Mouse (Mus musculus) CH12.LX (cell line): ENCODE data around the gene Sh2d4b. TPM values are rescaled to one million over a fixed set of nuclear protein-coding genes. Genes with fewer than 3 reads are reported as not detected.

Experiments used
- DNase-seq: peaks from one replicate; pipeline ENCODE4 v3.0.0-alpha.2; 2013; ENCODE audit errors: extremely low read depth
- H3K27ac ChIP-seq: 2 replicates; pipeline ENCODE4 v1.5.1; 2012; ENCODE audit warnings: low read depth, mild to moderate bottlenecking, control low read depth, moderate library complexity; ENCODE audit not compliant: insufficient read depth
- H3K27me3 ChIP-seq: replicated peaks from 2 replicates; pipeline ENCODE3; 2012; ENCODE audit warnings: inconsistent platforms
- H3K36me3 ChIP-seq, 2 experiments: replicated peaks in 1 of 2; 2 replicates each; pipeline versions ENCODE3 to v1.6.1; 2012; ENCODE audit warnings: inconsistent platforms in 1 of 2, low read length in 1 of 2, mild to moderate bottlenecking in 1 of 2, mixed read lengths in 1 of 2, moderate library complexity in 1 of 2; ENCODE audit not compliant: control insufficient read depth in 1 of 2, insufficient read depth in 1 of 2
- H3K4me1 ChIP-seq, 2 experiments: 2 replicates each; pipeline ENCODE4 v1.6.1; 2012; ENCODE audit warnings: inconsistent platforms in 1 of 2, moderate library complexity in 1 of 2; ENCODE audit not compliant: insufficient read depth in 2 of 2, control insufficient read depth in 1 of 2
- H3K4me2 ChIP-seq: 2 replicates; pipeline ENCODE4 v1.6.1; 2012; ENCODE audit warnings: low read depth, mild to moderate bottlenecking, control low read depth; ENCODE audit not compliant: poor library complexity, insufficient read depth, severe bottlenecking
- H3K4me3 ChIP-seq, 3 experiments: fragments of 150-350 bp in 1 of 3; sonication (generic) in 1 of 3; replicated peaks in 1 of 3; 2 replicates each; pipeline versions ENCODE3 to v1.5.1; 2011 to 2012; ENCODE audit warnings: low read depth in 2 of 3, low read length in 2 of 3, mild to moderate bottlenecking in 2 of 3, moderate library complexity in 2 of 3, control low read depth in 1 of 3, improper control_type of control experiment in 1 of 3, inconsistent platforms in 1 of 3, mixed read lengths in 1 of 3; ENCODE audit not compliant: poor library complexity in 1 of 3
- H3K79me2 ChIP-seq: replicated peaks from 2 replicates; pipeline ENCODE4 v1.6.1; 2012; ENCODE audit warnings: mild to moderate bottlenecking, moderate library complexity; ENCODE audit not compliant: control insufficient read depth, poor library complexity, insufficient read depth, severe bottlenecking; ENCODE audit errors: extremely low read depth
- H3K9ac ChIP-seq: 2 replicates; pipeline ENCODE4 v1.6.1; 2012; ENCODE audit warnings: low read depth, mild to moderate bottlenecking, control low read depth, moderate library complexity; ENCODE audit not compliant: insufficient read depth
- H3K9me3 ChIP-seq: replicated peaks from 2 replicates; pipeline ENCODE3; 2012; ENCODE audit warnings: low read length, inconsistent platforms, mixed read lengths
- BHLHE40 ChIP-seq: IDR thresholded peaks from 2 replicates; pipeline ENCODE4 v1.6.1; 2011; ENCODE audit warnings: mild to moderate bottlenecking, low read depth, low read length, improper control_type of control experiment
- CHD1 ChIP-seq: IDR thresholded peaks from 2 replicates; pipeline ENCODE4 v1.6.1; 2012; ENCODE audit warnings: low read depth, low read length, improper control_type of control experiment, inconsistent platforms
- CHD2 ChIP-seq: IDR thresholded peaks from 2 replicates; pipeline ENCODE4 v1.6.1; 2011; ENCODE audit warnings: low read length, improper control_type of control experiment
- CTCF ChIP-seq, 2 experiments: IDR thresholded peaks in 1 of 2; conservative IDR thresholded peaks in 1 of 2; 2 replicates each; pipeline ENCODE4 v1.5.1; 2011 to 2012; ENCODE audit warnings: low read depth in 2 of 2, low read length in 2 of 2, improper control_type of control experiment in 1 of 2, inconsistent platforms in 1 of 2, mild to moderate bottlenecking in 1 of 2, moderate library complexity in 1 of 2
- E2F4 ChIP-seq: IDR thresholded peaks from 2 replicates; pipeline ENCODE4 v1.6.1; 2011; ENCODE audit warnings: low read depth, low read length, improper control_type of control experiment; ENCODE audit not compliant: insufficient replicate concordance
- ELF1 ChIP-seq: IDR thresholded peaks from 2 replicates; pipeline ENCODE4 v1.6.1; 2014; ENCODE audit warnings: low read depth, mild to moderate bottlenecking, inconsistent platforms, low read length, improper control_type of control experiment
- ETS1 ChIP-seq: conservative IDR thresholded peaks from 2 replicates; pipeline ENCODE4 v1.6.1; 2012; ENCODE audit warnings: low read depth, mild to moderate bottlenecking, inconsistent platforms, low read length, improper control_type of control experiment, moderate library complexity
- GABPA ChIP-seq: IDR thresholded peaks from 2 replicates; pipeline ENCODE4 v1.6.1; 2012; ENCODE audit warnings: low read depth, low read length, improper control_type of control experiment, inconsistent platforms; ENCODE audit not compliant: insufficient replicate concordance
- HCFC1 ChIP-seq: IDR thresholded peaks from 2 replicates; pipeline ENCODE4 v1.6.1; 2012; ENCODE audit warnings: low read depth, mild to moderate bottlenecking, inconsistent platforms, low read length, improper control_type of control experiment
- KAT2A ChIP-seq: IDR thresholded peaks from 2 replicates; pipeline ENCODE4 v1.6.1; 2012; ENCODE audit warnings: low read length, improper control_type of control experiment, inconsistent platforms; ENCODE audit not compliant: insufficient replicate concordance
- MAFK ChIP-seq: IDR thresholded peaks from 2 replicates; pipeline ENCODE4 v1.6.1; 2011; ENCODE audit warnings: low read length, improper control_type of control experiment; ENCODE audit not compliant: insufficient replicate concordance
- MAX ChIP-seq: IDR thresholded peaks from 2 replicates; pipeline ENCODE4 v1.6.1; 2011; ENCODE audit warnings: low read length, improper control_type of control experiment
- MAZ ChIP-seq: IDR thresholded peaks from 2 replicates; pipeline ENCODE4 v1.6.1; 2012; ENCODE audit warnings: low read depth, mild to moderate bottlenecking, inconsistent platforms, low read length, improper control_type of control experiment, moderate library complexity
- MEF2A ChIP-seq: IDR thresholded peaks from 2 replicates; pipeline ENCODE4 v1.6.1; 2014; ENCODE audit warnings: low read depth, mild to moderate bottlenecking, inconsistent platforms, low read length, improper control_type of control experiment, borderline replicate concordance
- MXI1 ChIP-seq: IDR thresholded peaks from 2 replicates; pipeline ENCODE4 v1.6.1; 2011; ENCODE audit warnings: mild to moderate bottlenecking, low read depth, low read length, improper control_type of control experiment
- NELFE ChIP-seq: IDR thresholded peaks from 2 replicates; pipeline ENCODE4 v1.6.1; 2011; ENCODE audit warnings: low read depth, low read length, improper control_type of control experiment
- NRF1 ChIP-seq: IDR thresholded peaks from 2 replicates; pipeline ENCODE4 v1.6.1; 2014; ENCODE audit warnings: low read depth, mild to moderate bottlenecking, inconsistent platforms, low read length, improper control_type of control experiment, moderate library complexity
- PAX5 ChIP-seq: IDR thresholded peaks from 2 replicates; pipeline ENCODE4 v1.6.1; 2012; ENCODE audit warnings: low read length, inconsistent platforms, mixed read lengths
- POLR2A ChIP-seq: IDR thresholded peaks from 2 replicates; pipeline ENCODE4 v1.6.1; 2011; ENCODE audit warnings: low read depth, mild to moderate bottlenecking, improper control_type of control experiment, low read length
- POLR2AphosphoS2 ChIP-seq: IDR thresholded peaks from 2 replicates; pipeline ENCODE4 v1.6.1; 2011; ENCODE audit warnings: low read depth, low read length, improper control_type of control experiment
- RAD21 ChIP-seq: IDR thresholded peaks from 2 replicates; pipeline ENCODE4 v1.6.1; 2011; ENCODE audit warnings: low read depth, mild to moderate bottlenecking, low read length, improper control_type of control experiment, moderate library complexity
- SMC3 ChIP-seq: IDR thresholded peaks from 2 replicates; pipeline ENCODE4 v1.6.1; 2011; ENCODE audit warnings: low read depth, low read length, improper control_type of control experiment
- UBTF ChIP-seq: IDR thresholded peaks from 2 replicates; pipeline ENCODE4 v1.6.1; 2012; ENCODE audit warnings: low read depth, mild to moderate bottlenecking, inconsistent platforms, low read length, improper control_type of control experiment, moderate library complexity
- USF1 ChIP-seq: IDR thresholded peaks from 2 replicates; pipeline ENCODE4 v1.6.1; 2014; ENCODE audit warnings: low read depth, mild to moderate bottlenecking, inconsistent platforms, low read length, improper control_type of control experiment
- USF2 ChIP-seq: conservative IDR thresholded peaks from 2 replicates; pipeline ENCODE4 v1.6.1; 2011; ENCODE audit warnings: low read depth, low read length, improper control_type of control experiment
- ZC3H11A ChIP-seq: IDR thresholded peaks from 2 replicates; pipeline ENCODE4 v1.6.1; 2012; ENCODE audit warnings: low read depth, mild to moderate bottlenecking, inconsistent platforms, low read length, improper control_type of control experiment
- ZKSCAN1 ChIP-seq: IDR thresholded peaks from 2 replicates; pipeline ENCODE4 v1.6.1; 2012; ENCODE audit warnings: low read depth, inconsistent platforms, low read length, improper control_type of control experiment, borderline replicate concordance
- dilution Hi-C: fragments of 300-500 bp; cut with MboI; formaldehyde crosslinking; loops from 2 replicates; pipeline ENCODE4 v1.14.3; 2020; ENCODE audit warnings: low sequenced_read_pairs; ENCODE audit not compliant: extremely low pct_unique_long_range_greater_than_20kb, extremely low pct_ligation_motif_present
- in situ Hi-C: fragments of 300-500 bp; cut with MboI; formaldehyde crosslinking; loops from 3 replicates; pipeline ENCODE4 v1.14.3; 2019; ENCODE audit warnings: low sequenced_read_pairs, low pct_ligation_motif_present, low pct_unique_long_range_greater_than_20kb, mixed read lengths
- polyA plus RNA-seq: library from polyadenylated mRNA; unstranded; fragments of >175 nt; gene quantifications from 2 replicates; pipeline ENCODE4 v1.2.1, GENCODE M21; 2012; ENCODE audit warnings: low read depth; ENCODE audit not compliant: insufficient read length
- total RNA-seq, 2 experiments: library from RNA; depleted of rRNA; stranded (reverse); fragments of 300-350 nt in 1 of 2; fragments of >200 nt in 1 of 2; gene quantifications; 2 replicates each; pipeline ENCODE4 v1.2.3; 2012 to 2014

The Sh2d4b gene
- total and polyA plus RNA-seq, 3 experiments: 0.04 to 0.17 TPM; not detected in 1

DNA sequence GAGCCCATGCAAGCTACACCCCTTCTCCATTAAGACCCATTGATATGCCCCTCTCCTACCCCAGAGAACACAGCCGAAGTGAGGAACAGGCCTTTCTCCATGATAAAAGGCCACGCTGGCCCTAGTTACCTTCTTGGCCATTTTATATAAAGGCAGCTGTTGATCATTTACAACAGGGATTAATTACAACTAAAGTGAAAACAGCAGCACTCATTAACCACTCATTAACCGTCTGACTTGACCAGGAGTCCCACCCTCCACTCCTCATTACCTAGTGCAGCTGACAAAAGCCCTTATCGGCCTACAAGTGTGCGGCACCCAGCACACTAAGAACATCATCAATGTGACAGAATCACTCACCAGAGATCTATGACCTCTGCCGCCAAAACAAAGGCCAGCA is 20.6 kb upstream of the Sh2d4b start:
- no peak for TF ChIP-seq UBTF
- TF ChIP-seq PAX5: no peak
- TF ChIP-seq MAX: no peak
- TF ChIP-seq CHD2: no peak
- no peak for TF ChIP-seq RAD21
- no peak for TF ChIP-seq GABPA
- no peak for TF ChIP-seq CHD1
- no peak for TF ChIP-seq POLR2AphosphoS2
- no peak for TF ChIP-seq ZC3H11A
- TF ChIP-seq KAT2A: no peak
- TF ChIP-seq POLR2A: no peak
- TF ChIP-seq ZKSCAN1: no peak
- no peak for TF ChIP-seq USF1
- no peak for TF ChIP-seq CTCF (conservative IDR thresholded peaks at IDR 0.05 in 1 of 2, IDR thresholded peaks at IDR 0.05 in 1 of 2; ENCODE audit: low read depth in 2 of 2, low read length in 2 of 2)
- TF ChIP-seq MAFK: no peak
- TF ChIP-seq ELF1: no peak
- no peak for TF ChIP-seq NELFE
- Histone ChIP-seq H3K36me3 (peaks cover 65 to 89% of the 10 kb centered on the region in 2 experiments), H3K4me3 (no peak overlapping the region), H3K9ac (no peak overlapping the region), H3K79me2 (no peaks in the 10 kb centered on the region), H3K27me3 (no peaks in the 10 kb centered on the region), H3K27ac (no peak overlapping the region), H3K4me1 (peaks cover 0 to 9% of the 10 kb centered on the region in 2 experiments; a peak in 2 of 4 replicates), H3K9me3 (no peaks in the 10 kb centered on the region), H3K4me2 (no peak overlapping the region)
- in situ Hi-C loops (loop anchor here (10.0 kb wide), 1 partner anchor 121 kb away; no protein-coding TSS in a partner anchor), dilution Hi-C loops (no loop called here)
- DNase-seq: no peak

DNA sequence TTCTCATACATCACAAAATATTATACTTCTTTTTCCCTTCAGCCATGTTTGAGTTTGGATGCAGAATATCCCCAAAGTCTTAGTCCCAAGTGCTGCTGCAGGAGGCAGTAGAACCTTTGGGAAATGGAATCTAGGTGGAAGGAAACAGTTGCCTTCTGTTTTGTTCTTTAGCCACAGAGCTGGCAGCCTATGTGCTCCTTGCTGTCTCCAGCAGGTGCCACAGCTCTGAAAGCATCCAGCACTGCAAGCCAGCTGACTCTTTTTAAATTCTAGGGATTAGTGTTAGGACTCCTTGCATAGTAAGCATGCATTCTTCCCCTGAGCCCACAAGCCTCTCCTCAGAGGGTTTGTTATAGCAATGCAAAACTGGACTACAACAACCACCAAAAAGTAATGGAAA is 18.5 kb upstream of the Sh2d4b start:
- H3K36me3 ChIP-seq: peaks cover 81 to 93% of the 10 kb centered on the region in 2 experiments
- dilution Hi-C loops: no loop called here

More for the DNA sequence above, 18.5 kb upstream of the Sh2d4b start:
- in situ Hi-C loops: loop anchor here (10.0 kb wide), 1 partner anchor 123 kb away; no protein-coding TSS in a partner anchor
- Histone ChIP-seq H3K27me3 (no peaks in the 10 kb centered on the region), H3K4me1 (no peaks in the 10 kb centered on the region), H3K79me2 (no peaks in the 10 kb centered on the region), H3K4me2 (no peak overlapping the region), H3K9ac (no peak overlapping the region)
- DNase-seq: no peak
- TF ChIP-seq NRF1 (no peak), USF2 (no peak), ETS1 (no peak), BHLHE40 (no peak), MAZ (no peak), POLR2A (no peak), GABPA (no peak), CHD2 (no peak), KAT2A (no peak), ELF1 (no peak), MXI1 (no peak), E2F4 (no peak), UBTF (no peak), ZKSCAN1 (no peak), SMC3 (no peak), PAX5 (no peak), MEF2A (no peak), HCFC1 (no peak)
- TF ChIP-seq, all 38 proteins: peak for 0
- Histone ChIP-seq H3K27ac (no peak overlapping the region), H3K4me3 (no peak overlapping the region), H3K9me3 (no peaks in the 10 kb centered on the region)
